8 mouse cellular contexts compared by ENCODE assay signal in the genomic region with DNA sequence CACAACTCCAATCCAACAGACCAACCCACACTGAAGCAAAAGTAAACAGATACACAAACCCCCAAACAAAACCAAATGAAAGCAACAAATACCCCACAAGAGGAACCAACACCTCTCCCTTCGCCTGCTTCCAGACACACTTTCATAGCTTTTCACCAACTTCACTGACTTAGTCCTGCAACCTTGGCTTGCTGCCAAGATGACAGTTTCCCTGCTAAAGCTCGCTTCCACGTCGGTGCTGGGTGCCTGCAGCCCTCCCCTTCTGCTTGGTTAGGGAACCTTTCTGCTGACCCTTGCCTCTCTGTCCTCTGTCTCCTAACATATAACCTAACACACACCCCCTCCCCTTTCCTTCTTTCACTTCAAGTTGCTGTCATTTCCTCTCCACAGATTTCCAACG. TPM values are rescaled to one million over a fixed set of nuclear protein-coding genes. Genes with fewer than 3 reads are reported as not detected.
DNase-seq lines count a peak whose midpoint lies in the region; ATAC-seq and TF ChIP-seq lines count a peak whose summit lies in the region.

No protein-coding gene starts in this region.

- H3K79me2 ChIP-seq in macrophage (ENCODE audit: inconsistent target): peaks cover 60% of the 10 kb centered on the region

- H3K9me3 ChIP-seq in heart, embryonic 11.5 days (replicated peaks; ENCODE audit: control insufficient read depth, low read length): no peaks in the 10 kb centered on the region
- no peaks in the 10 kb centered on the region for H3K9me3 ChIP-seq in kidney, postnatal 0 days (replicated peaks; ENCODE audit: low read length)

- H3K4me3 ChIP-seq in brown adipose tissue, adult 24 weeks (ENCODE audit: insufficient read depth, low read depth, low read length): peak overlapping the region; percentile 84
- H3K4me3 ChIP-seq in heart, embryonic 11.5 days (ENCODE audit: low read depth, low read length): peak overlapping the region; percentile 98
- H3K4me3 ChIP-seq in kidney, postnatal 0 days (replicated peaks; ENCODE audit: low read depth, low read length): peak overlapping the region; percentile 97; the same call in 1 of the 2 replicates
- H3K4me3 ChIP-seq in macrophage (ENCODE audit: inconsistent target): peak overlapping the region; percentile 78

- no peak for TF ChIP-seq CTCF in kidney, postnatal 0 days (IDR thresholded peaks at IDR 0.05; ENCODE audit: low read depth)

- H3K4me1 ChIP-seq in brown adipose tissue, adult 24 weeks (ENCODE audit: control insufficient read depth, insufficient read depth, insufficient read length, low read length): peaks cover 8% of the 10 kb centered on the region
- H3K4me1 ChIP-seq in heart, embryonic 11.5 days (ENCODE audit: control insufficient read depth, insufficient read depth, low read length): peaks cover 10% of the 10 kb centered on the region
- 0 out of 2 replicates have a peak, but pooled peaks cover 5% of the 10 kb centered on the region for H3K4me1 ChIP-seq in kidney, postnatal 0 days (replicated peaks; ENCODE audit: insufficient read depth, low read length)

- no peak overlapping the region for H3K27ac ChIP-seq in brown adipose tissue, adult 24 weeks (replicated peaks; ENCODE audit: low read depth, low read length)
- H3K27ac ChIP-seq in heart, embryonic 11.5 days (ENCODE audit: low read depth, low read length): no peak overlapping the region
- no peak overlapping the region for H3K27ac ChIP-seq in kidney, postnatal 0 days
- peak overlapping the region; percentile 36 for H3K27ac ChIP-seq in macrophage

- peak overlapping the region; percentile 97 for H3K9ac ChIP-seq in heart, embryonic 11.5 days (ENCODE audit: low read depth, low read length)
- peak overlapping the region; percentile 96; the same call in 1 of the 2 replicates for H3K9ac ChIP-seq in kidney, postnatal 0 days (ENCODE audit: low read depth, low read length)

- DNase-seq in cerebellum, adult 11-12 months: peak; percentile 23
- no peak for DNase-seq in cerebellum, adult 8-10 months
- peak; percentile 46 for DNase-seq in A20 (ENCODE audit: low read depth, low spot score)
- DNase-seq in kidney, postnatal 0 days (ENCODE audit: low spot score): peak; percentile 39
- DNase-seq in testis, postnatal 14 days (ENCODE audit: low spot score): peak; percentile 21

- peak overlapping the region; percentile 81 for H3K4me2 ChIP-seq in heart, embryonic 11.5 days
- H3K4me2 ChIP-seq in kidney, postnatal 0 days (ENCODE audit: low read length): peak overlapping the region; percentile 90

- 17% methylated on average over 5 of the region's 5 CpGs for WGBS in heart, embryonic 11.5 days (ENCODE audit: insufficient replicate concordance)
- 19% methylated on average over 5 of the region's 5 CpGs for WGBS in kidney, postnatal 0 days
- WGBS in macrophage (ENCODE audit: missing documents): 7% methylated on average over 5 of the region's 5 CpGs

- no peaks in the 10 kb centered on the region for H3K36me3 ChIP-seq in heart, embryonic 11.5 days (ENCODE audit: control insufficient read depth, insufficient read depth, low read length)
- H3K36me3 ChIP-seq in kidney, postnatal 0 days (ENCODE audit: insufficient read depth, low read length): no peaks in the 10 kb centered on the region
- H3K36me3 ChIP-seq in macrophage (ENCODE audit: inconsistent target): no peaks in the 10 kb centered on the region

- H3K27me3 ChIP-seq in heart, embryonic 11.5 days (ENCODE audit: control insufficient read depth, insufficient read depth, low read length): no peaks in the 10 kb centered on the region
- H3K27me3 ChIP-seq in kidney, postnatal 0 days (ENCODE audit: insufficient read depth, low read length): no peaks in the 10 kb centered on the region

- ATAC-seq in heart, embryonic 11.5 days (replicated peaks; ENCODE audit: insufficient number of reproducible peaks, low FRiP score, low TSS enrichment): no peak
- ATAC-seq in kidney, postnatal 0 days (replicated peaks; ENCODE audit: low FRiP score, low read depth): no peak

RNA-seq across cellular contexts. Expression of a gene that starts 1.4 kb away (rescaled TPM):
- 9.5 and 14.2 TPM in 2 replicates for polyA plus RNA-seq in brown adipose tissue, adult 24 weeks (2012; ENCODE audit: insufficient read depth, insufficient read length, missing spikeins)
- polyA plus RNA-seq in heart, embryonic 11.5 days (2014; fragmentation: Nextera tagmentation; extraction: Ambion mirVana): 14.3 and 17.3 TPM in 2 replicates
- polyA plus RNA-seq in kidney, postnatal 0 days (2015; fragmentation: Nextera tagmentation; extraction: Ambion mirVana): 21.1 and 22.6 TPM in 2 replicates
- total RNA-seq in macrophage (2018; cell fraction: chromatin; rRNA removed): 100 to 1,000 TPM in 6 of 26 experiments, 10 to 100 TPM in 20; 36.3 to 149 (median 78.0) TPM
- 10 to 100 TPM; 11.2 to 27.3 (median 19.5) TPM for total RNA-seq in macrophage (2018; cell fraction: cytosol; rRNA removed)
- 10 to 100 TPM; 22.5 to 71.8 (median 38.3) TPM for total RNA-seq in macrophage (2018; cell fraction: nucleus; rRNA removed)
- 11.9 to 30.5 TPM (median 15.4 TPM) in 3 replicates for polyA plus RNA-seq in macrophage (2018)
